Mouse (Mus musculus) forebrain, embryonic 15.5 days (tissue): ENCODE data around the gene Cyp26c1. TPM values are rescaled to one million over a fixed set of nuclear protein-coding genes. Genes with fewer than 3 reads are reported as not detected.
A peak's percentile ranks its signal among the peaks of the same experiment; 100 is the strongest.

Source experiments
- ATAC-seq: fragments of 200-750 bp; cut with Nextera tagmentation; replicated peaks from 2 replicates; pipeline ENCODE4 v1.8.0; 2017; ENCODE audit warnings: mild to moderate bottlenecking, moderate TSS enrichment, moderate library complexity
- H3K27ac ChIP-seq: fragments of 300-500 bp; sonication (generic); replicated peaks from 2 replicates; pipeline ENCODE4 v1.5.1; 2015; ENCODE audit warnings: mild to moderate bottlenecking, inconsistent platforms
- H3K27me3 ChIP-seq: fragments of 300-500 bp; sonication (generic); 2 replicates; pipeline ENCODE4 v1.6.1; 2015; ENCODE audit warnings: inconsistent platforms
- H3K36me3 ChIP-seq: fragments of 300-500 bp; sonication (generic); 2 replicates; pipeline ENCODE4 v1.6.1; 2015; ENCODE audit warnings: mild to moderate bottlenecking, inconsistent platforms
- H3K4me1 ChIP-seq: fragments of 300-500 bp; sonication (generic); 2 replicates; pipeline ENCODE4 v1.6.1; 2015; ENCODE audit warnings: inconsistent platforms
- H3K4me2 ChIP-seq: fragments of 300-500 bp; sonication (generic); replicated peaks from 2 replicates; pipeline ENCODE4 v1.6.1; 2015; ENCODE audit warnings: mild to moderate bottlenecking, inconsistent platforms
- H3K4me3 ChIP-seq: fragments of 300-500 bp; sonication (generic); 2 replicates; pipeline ENCODE4 v1.5.1; 2015; ENCODE audit warnings: mild to moderate bottlenecking, inconsistent platforms
- H3K9ac ChIP-seq: fragments of 300-500 bp; sonication (generic); replicated peaks from 2 replicates; pipeline ENCODE4 v1.6.1; 2015; ENCODE audit warnings: mild to moderate bottlenecking, inconsistent platforms
- H3K9me3 ChIP-seq: fragments of 300-500 bp; sonication (generic); 2 replicates; pipeline ENCODE4 v1.6.1; 2016; ENCODE audit warnings: inconsistent platforms
- WGBS: fragments of 180-500 bp; shearing (Covaris S2); methylation state at CpG from one replicate; pipeline ENCODE4 v1.1.7; 2015; ENCODE audit warnings: mixed read lengths; 5-methylcytosine and 5-hydroxymethylcytosine counted together
- polyA plus RNA-seq: library from polyadenylated mRNA; unstranded; fragments of >200 nt; fragmentation: Nextera tagmentation; extraction: Ambion mirVana; gene quantifications from 2 replicates; pipeline ENCODE4 v1.2.1, GENCODE M21; 2015

Gene Cyp26c1
- polyA plus RNA-seq, 1 experiment from 2014 or later = not detected

- WGBS = 40% methylated on average over 5 of the region's 5 CpGs
- Histone ChIP-seq H3K9me3 (no peaks in the 10 kb centered on the region), H3K9ac (no peak overlapping the region), H3K36me3 (no peaks in the 10 kb centered on the region), H3K27ac (no peak overlapping the region), H3K4me3 (no peak overlapping the region), H3K4me2 (no peak overlapping the region), H3K27me3 (peaks cover 100% of the 10 kb centered on the region), H3K4me1 (peaks cover 33% of the 10 kb centered on the region)
- no peak for ATAC-seq
Observed at GRCm38 (mm10) chr19:37689478-37689877, 4.1 kb downstream of the Cyp26c1 start.

- H3K36me3 ChIP-seq = no peaks in the 10 kb centered on the region
- no peak overlapping the region for H3K9ac ChIP-seq
- ATAC-seq = no peak
- H3K4me2 ChIP-seq = no peak overlapping the region
- H3K9me3 ChIP-seq = no peaks in the 10 kb centered on the region
- 1% methylated on average over 29 of the region's 29 CpGs for WGBS
- H3K27me3 ChIP-seq = peaks cover 100% of the 10 kb centered on the region
- no peak overlapping the region for H3K4me3 ChIP-seq
- H3K4me1 ChIP-seq = peaks cover 28% of the 10 kb centered on the region
- no peak overlapping the region for H3K27ac ChIP-seq
Observed at GRCm38 (mm10) chr19:37690716-37691115, 5.3 kb downstream of the Cyp26c1 start.

- Histone ChIP-seq H3K9ac (0 out of 2 replicates have a peak overlapping the region, but pooled peaks have one; percentile 25), H3K4me2 (peak overlapping the region; percentile 64), H3K4me1 (peaks cover 31% of the 10 kb centered on the region), H3K9me3 (no peaks in the 10 kb centered on the region), H3K27ac (no peak overlapping the region), H3K4me3 (peak overlapping the region; percentile 37), H3K27me3 (peaks cover 100% of the 10 kb centered on the region), H3K36me3 (no peaks in the 10 kb centered on the region)
- ATAC-seq = peak; percentile 51
- under 1% methylated on average over 40 of the region's 40 CpGs for WGBS
Observed at GRCm38 (mm10) chr19:37692879-37693278, 7.5 kb downstream of the Cyp26c1 start.

- H3K4me2 ChIP-seq = no peak overlapping the region
- peaks cover 100% of the 10 kb centered on the region for H3K27me3 ChIP-seq
- no peak for ATAC-seq
- no peaks in the 10 kb centered on the region for H3K9me3 ChIP-seq
- no peak overlapping the region for H3K4me3 ChIP-seq
- H3K27ac ChIP-seq = no peak overlapping the region
- no peak overlapping the region for H3K9ac ChIP-seq
- WGBS = 23% methylated on average over 13 of the region's 13 CpGs
- H3K36me3 ChIP-seq = no peaks in the 10 kb centered on the region
- peaks cover 44% of the 10 kb centered on the region for H3K4me1 ChIP-seq
Observed at GRCm38 (mm10) chr19:37695146-37695545, 9.8 kb downstream of the Cyp26c1 start.

GRCm38 (mm10) chr19:37695762-37696602 is 10.6 kb downstream of the Cyp26c1 start:
- Histone ChIP-seq H3K36me3 (no peaks in the 10 kb centered on the region), H3K4me1 (peaks cover 40% of the 10 kb centered on the region), H3K4me3 (peak overlapping the region; percentile 17; the same call in 1 of the 2 replicates), H3K27ac (no peak overlapping the region), H3K27me3 (peaks cover 100% of the 10 kb centered on the region), H3K9me3 (no peaks in the 10 kb centered on the region), H3K9ac (no peak overlapping the region), H3K4me2 (peak overlapping the region; percentile 24; the same call in 1 of the 2 replicates)
- 2% methylated on average over 42 of the region's 42 CpGs for WGBS
- ATAC-seq = no peak

- H3K27me3 ChIP-seq = peaks cover 97% of the 10 kb centered on the region
- no peaks in the 10 kb centered on the region for H3K9me3 ChIP-seq
- H3K36me3 ChIP-seq = no peaks in the 10 kb centered on the region
- WGBS = 2% methylated on average over 22 of the region's 22 CpGs
- H3K9ac ChIP-seq = no peak overlapping the region
- peak overlapping the region; percentile 53; the same call in 1 of the 2 replicates for H3K4me2 ChIP-seq
- peak overlapping the region; percentile 36 for H3K4me3 ChIP-seq
- H3K4me1 ChIP-seq = peaks cover 40% of the 10 kb centered on the region
- no peak overlapping the region for H3K27ac ChIP-seq
- ATAC-seq = no peak
Observed at GRCm38 (mm10) chr19:37696603-37697334, 11.4 kb downstream of the Cyp26c1 start.

GRCm38 (mm10) chr19:37697335-37697636 is 11.9 kb downstream of the Cyp26c1 start:
- no peak for ATAC-seq
- no peak overlapping the region for H3K27ac ChIP-seq
- H3K27me3 ChIP-seq = peaks cover 97% of the 10 kb centered on the region
- under 1% methylated on average over 18 of the region's 18 CpGs for WGBS
- peak overlapping the region; percentile 36 for H3K4me3 ChIP-seq
- H3K4me2 ChIP-seq = peak overlapping the region; percentile 53
- peaks cover 40% of the 10 kb centered on the region for H3K4me1 ChIP-seq
- no peaks in the 10 kb centered on the region for H3K9me3 ChIP-seq
- no peak overlapping the region for H3K9ac ChIP-seq
- no peaks in the 10 kb centered on the region for H3K36me3 ChIP-seq

GRCm38 (mm10) chr19:37697651-37698272 is 12.4 kb downstream of the Cyp26c1 start, which contains the start of gene Cyp26a1:
TSS of gene Cyp26a1 (plus strand) at chr19:37697798.
- ATAC-seq = 0 out of 2 replicates have a peak, but pooled peaks have one; percentile 14
- peak within 1 kb of the TSS; percentile 36 for H3K4me3 ChIP-seq
- peaks cover 97% of the 10 kb centered on the region for H3K27me3 ChIP-seq
- peaks cover 37% of the 10 kb centered on the region for H3K4me1 ChIP-seq
- H3K4me2 ChIP-seq = peak within 1 kb of the TSS; percentile 53
- WGBS = under 1% methylated on average over 51 of the region's 51 CpGs
- no peaks in the 10 kb centered on the region for H3K36me3 ChIP-seq
- H3K9me3 ChIP-seq = no peaks in the 10 kb centered on the region
- no peak within 1 kb of the TSS for H3K27ac ChIP-seq
- H3K9ac ChIP-seq = no peak within 1 kb of the TSS

GRCm38 (mm10) chr19:37698273-37699160 is 13.1 kb downstream of the Cyp26c1 start:
- Histone ChIP-seq H3K9me3 (no peaks in the 10 kb centered on the region), H3K27me3 (peaks cover 94% of the 10 kb centered on the region), H3K27ac (no peak overlapping the region), H3K4me3 (peak overlapping the region; percentile 36), H3K9ac (no peak overlapping the region), H3K36me3 (no peaks in the 10 kb centered on the region), H3K4me1 (peaks cover 30% of the 10 kb centered on the region), H3K4me2 (peak overlapping the region; percentile 53)
- under 1% methylated on average over 63 of the region's 63 CpGs for WGBS
- peak; percentile 27; the same call in 1 of the 2 replicates for ATAC-seq

- Histone ChIP-seq H3K9ac (no peak overlapping the region), H3K27ac (no peak overlapping the region), H3K4me3 (no peak overlapping the region), H3K9me3 (no peaks in the 10 kb centered on the region), H3K36me3 (no peaks in the 10 kb centered on the region), H3K4me1 (peaks cover 30% of the 10 kb centered on the region), H3K27me3 (peaks cover 85% of the 10 kb centered on the region), H3K4me2 (no peak overlapping the region)
- 21% methylated on average over 9 of the region's 9 CpGs for WGBS
- no peak for ATAC-seq
Observed at GRCm38 (mm10) chr19:37699711-37700110, 14.3 kb downstream of the Cyp26c1 start.

GRCm38 (mm10) chr19:37702377-37703076 is 17.1 kb downstream of the Cyp26c1 start:
- H3K9me3 ChIP-seq = no peaks in the 10 kb centered on the region
- 82% methylated on average over 21 of the region's 21 CpGs for WGBS
- ATAC-seq = no peak
- no peak overlapping the region for H3K27ac ChIP-seq
- H3K4me2 ChIP-seq = no peak overlapping the region
- no peaks in the 10 kb centered on the region for H3K36me3 ChIP-seq
- no peak overlapping the region for H3K4me3 ChIP-seq
- no peak overlapping the region for H3K9ac ChIP-seq
- H3K4me1 ChIP-seq = peaks cover 17% of the 10 kb centered on the region
- H3K27me3 ChIP-seq = peaks cover 57% of the 10 kb centered on the region
